Mouse (Mus musculus): Measurements from ENCODE around the gene Pign. TPM values are rescaled to one million over a fixed set of nuclear protein-coding genes. Genes with fewer than 3 reads are reported as not detected.

The Pign gene
- polyA plus RNA-seq, 1 experiment from 2014 or later: 4.8 TPM

DNA sequence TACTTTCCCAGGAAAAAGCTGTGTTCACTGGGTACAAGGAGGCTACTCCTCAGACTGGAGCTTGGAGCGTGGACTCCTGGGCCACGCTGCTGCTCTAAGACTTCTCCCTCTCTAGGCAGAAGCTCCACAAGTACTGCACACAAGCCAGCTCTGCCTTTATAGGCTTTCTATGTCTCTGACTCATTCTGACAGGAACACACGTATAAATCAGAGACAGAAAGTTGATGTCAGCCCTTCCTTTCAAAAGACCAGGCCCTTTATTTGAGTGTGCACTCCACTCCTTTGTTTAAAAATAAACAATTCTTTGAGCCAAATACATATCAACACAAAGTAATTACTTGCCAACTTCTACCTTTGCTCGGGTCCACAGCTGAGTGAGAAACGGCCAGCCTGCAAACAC, 74.8 kb downstream of the Pign start:
- 77% methylated on average over 5 of the region's 5 CpGs for WGBS (ENCODE audit: insufficient replicate concordance)

DNA sequence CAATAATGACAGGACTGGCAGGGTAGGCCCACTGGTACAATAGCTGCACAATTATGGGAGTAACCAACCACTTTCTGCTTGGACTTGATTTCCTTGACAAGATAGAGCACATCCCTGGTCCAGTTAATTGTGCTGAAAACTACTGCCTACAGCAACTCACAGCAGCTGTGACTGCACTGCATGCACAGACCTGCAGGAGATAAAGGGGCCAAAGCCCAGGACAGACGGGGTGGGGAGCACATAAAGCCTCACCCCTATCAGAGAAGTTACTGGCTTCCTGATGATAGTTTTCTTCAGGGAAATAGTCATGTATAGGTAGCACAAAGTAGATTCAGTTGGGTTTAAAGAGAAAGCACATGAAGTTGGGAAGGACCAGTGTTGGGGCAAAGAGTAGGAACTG, 80.7 kb downstream of the Pign start:
- Histone ChIP-seq H3K27me3 (ENCODE audit: control insufficient read depth, insufficient read depth, low read depth, low read length) (no peaks in the 10 kb centered on the region), H3K9me3 (replicated peaks; ENCODE audit: control insufficient read depth, low read length) (no peaks in the 10 kb centered on the region), H3K4me1 (ENCODE audit: control insufficient read depth, low read depth, low read length) (no peaks in the 10 kb centered on the region), H3K27ac (ENCODE audit: low read length) (no peak overlapping the region), H3K9ac (ENCODE audit: low read depth, low read length) (no peak overlapping the region), H3K4me3 (ENCODE audit: low read depth, low read length) (no peak overlapping the region), H3K4me2 (ENCODE audit: low read depth, low read length) (no peak overlapping the region), H3K36me3 (ENCODE audit: control insufficient read depth, insufficient read depth) (peaks cover 6% of the 10 kb centered on the region)
- WGBS (ENCODE audit: insufficient replicate concordance): 19% methylated on average over 1 of the region's 1 CpGs
- ATAC-seq (ENCODE audit: low read depth): no peak

More for the DNA sequence above, 74.8 kb downstream of the Pign start:
- no peak overlapping the region for H3K4me3 ChIP-seq (ENCODE audit: low read depth, low read length)
- no peak for ATAC-seq (ENCODE audit: low read depth)
- H3K4me2 ChIP-seq (ENCODE audit: low read depth, low read length): no peak overlapping the region
- H3K36me3 ChIP-seq (ENCODE audit: control insufficient read depth, insufficient read depth): peaks cover 2% of the 10 kb centered on the region; the same call in 1 of the 2 replicates
- H3K9ac ChIP-seq (ENCODE audit: low read depth, low read length): no peak overlapping the region
- H3K9me3 ChIP-seq (replicated peaks; ENCODE audit: control insufficient read depth, low read length): no peaks in the 10 kb centered on the region
- H3K4me1 ChIP-seq (ENCODE audit: control insufficient read depth, low read depth, low read length): no peaks in the 10 kb centered on the region
- H3K27ac ChIP-seq (ENCODE audit: low read length): no peak overlapping the region
- no peaks in the 10 kb centered on the region for H3K27me3 ChIP-seq (ENCODE audit: control insufficient read depth, insufficient read depth, low read depth, low read length)

DNA sequence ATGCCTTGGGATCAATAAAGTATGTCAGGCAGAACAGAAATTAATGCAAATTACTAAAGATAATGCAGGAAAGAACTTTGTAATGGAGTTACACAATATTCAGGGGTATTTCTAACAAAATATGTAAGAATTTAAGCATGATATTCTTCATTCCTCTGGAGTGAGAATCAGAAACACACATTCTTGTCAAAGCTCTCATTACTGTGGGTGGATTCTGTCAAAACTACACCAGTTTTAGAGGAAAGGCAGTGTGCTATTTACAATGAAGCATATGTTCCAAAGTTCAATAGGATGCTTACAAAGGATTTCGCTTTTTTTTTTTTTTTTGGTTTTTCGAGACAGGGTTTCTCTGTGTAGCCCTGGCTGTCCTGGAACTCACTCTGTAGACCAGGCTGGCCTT, 82.6 kb downstream of the Pign start:
- H3K36me3 ChIP-seq (ENCODE audit: control insufficient read depth, insufficient read depth): peaks cover 6% of the 10 kb centered on the region
- no peaks in the 10 kb centered on the region for H3K27me3 ChIP-seq (ENCODE audit: control insufficient read depth, insufficient read depth, low read depth, low read length)
- no peak overlapping the region for H3K4me3 ChIP-seq (ENCODE audit: low read depth, low read length)
- no peak overlapping the region for H3K4me2 ChIP-seq (ENCODE audit: low read depth, low read length)
- H3K4me1 ChIP-seq (ENCODE audit: control insufficient read depth, low read depth, low read length): no peaks in the 10 kb centered on the region
- WGBS (ENCODE audit: insufficient replicate concordance): 71% methylated on average over 2 of the region's 2 CpGs
- no peak for ATAC-seq (ENCODE audit: low read depth)
- H3K27ac ChIP-seq (ENCODE audit: low read length): no peak overlapping the region
- no peaks in the 10 kb centered on the region for H3K9me3 ChIP-seq (replicated peaks; ENCODE audit: control insufficient read depth, low read length)
- H3K9ac ChIP-seq (ENCODE audit: low read depth, low read length): no peak overlapping the region

DNA sequence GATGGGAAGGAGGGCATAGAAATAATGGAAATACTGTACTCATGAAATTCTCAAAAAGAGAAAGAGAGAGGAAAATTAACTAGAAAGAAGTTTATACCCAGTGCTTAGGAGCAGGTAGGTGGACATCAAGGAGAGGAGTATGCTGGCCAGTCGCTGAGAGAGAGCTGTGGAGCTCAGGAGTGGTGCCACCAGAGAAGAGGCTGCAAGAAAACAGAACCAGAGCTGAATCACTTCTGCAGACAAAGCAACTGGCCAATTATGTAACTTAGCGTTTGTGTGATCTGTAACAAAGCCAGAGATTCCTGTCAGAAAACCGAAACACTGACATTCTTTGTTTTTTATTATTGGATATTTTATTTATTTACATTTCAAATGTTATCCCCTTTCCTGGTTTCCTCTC, 97.4 kb downstream of the Pign start:
- Histone ChIP-seq H3K27ac (ENCODE audit: low read length) (no peak overlapping the region), H3K9ac (ENCODE audit: low read depth, low read length) (no peak overlapping the region), H3K27me3 (ENCODE audit: control insufficient read depth, insufficient read depth, low read depth, low read length) (no peaks in the 10 kb centered on the region), H3K4me2 (ENCODE audit: low read depth, low read length) (no peak overlapping the region), H3K4me1 (ENCODE audit: control insufficient read depth, low read depth, low read length) (no peaks in the 10 kb centered on the region), H3K9me3 (replicated peaks; ENCODE audit: control insufficient read depth, low read length) (no peaks in the 10 kb centered on the region), H3K4me3 (ENCODE audit: low read depth, low read length) (no peak overlapping the region), H3K36me3 (ENCODE audit: control insufficient read depth, insufficient read depth) (no peaks in the 10 kb centered on the region)
- ATAC-seq (ENCODE audit: low read depth): no peak
- WGBS (ENCODE audit: insufficient replicate concordance): 70% methylated on average over 3 of the region's 3 CpGs

DNA sequence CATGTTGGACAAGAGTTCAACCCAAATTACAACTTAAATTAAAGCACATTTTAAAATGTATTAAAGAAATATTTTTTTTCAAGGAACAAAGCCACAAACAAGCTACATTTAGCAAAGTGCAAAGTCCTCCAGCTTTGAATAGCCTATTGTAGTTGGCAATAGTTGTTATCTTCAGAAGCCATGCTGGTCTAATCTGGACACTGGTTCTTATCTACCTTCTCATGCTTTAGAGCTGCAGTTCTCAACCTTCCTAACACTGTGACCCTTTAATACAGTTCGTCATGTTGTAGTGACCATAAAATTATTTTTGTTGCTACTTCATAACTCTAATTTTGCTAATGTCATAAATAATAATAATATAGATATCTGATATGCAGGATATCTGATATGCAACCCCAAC, 99.2 kb downstream of the Pign start:
- Histone ChIP-seq H3K9ac (ENCODE audit: low read depth, low read length) (no peak overlapping the region), H3K9me3 (replicated peaks; ENCODE audit: control insufficient read depth, low read length) (no peaks in the 10 kb centered on the region), H3K36me3 (ENCODE audit: control insufficient read depth, insufficient read depth) (no peaks in the 10 kb centered on the region), H3K27ac (ENCODE audit: low read length) (no peak overlapping the region), H3K4me2 (ENCODE audit: low read depth, low read length) (no peak overlapping the region), H3K4me1 (ENCODE audit: control insufficient read depth, low read depth, low read length) (no peaks in the 10 kb centered on the region), H3K27me3 (ENCODE audit: control insufficient read depth, insufficient read depth, low read depth, low read length) (no peaks in the 10 kb centered on the region), H3K4me3 (ENCODE audit: low read depth, low read length) (no peak overlapping the region)
- WGBS (ENCODE audit: insufficient replicate concordance): 28% methylated on average over 1 of the region's 1 CpGs
- peak; percentile 61; the same call in 1 of the 2 replicates for ATAC-seq (ENCODE audit: low read depth)

DNA sequence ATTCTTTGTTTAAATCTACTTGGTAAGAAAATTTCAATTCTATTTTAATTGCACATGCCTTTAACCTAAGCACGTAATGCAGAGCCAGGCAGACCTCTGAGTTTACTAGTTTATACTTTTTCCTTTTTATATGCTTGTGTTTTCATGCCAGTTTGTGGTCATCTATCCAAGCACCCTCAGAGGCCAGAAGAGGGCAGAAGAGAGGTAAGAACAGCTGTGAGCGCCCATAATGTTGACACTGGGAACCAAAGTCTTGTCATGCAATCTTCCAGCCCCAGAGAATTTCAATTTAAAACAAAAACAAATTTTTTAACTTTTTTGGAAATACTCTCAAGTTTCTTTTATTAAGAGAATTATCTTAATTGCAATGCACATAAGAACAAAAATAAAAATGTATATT, 99.7 kb downstream of the Pign start:
- no peaks in the 10 kb centered on the region for H3K36me3 ChIP-seq (ENCODE audit: control insufficient read depth, insufficient read depth)
- H3K27me3 ChIP-seq (ENCODE audit: control insufficient read depth, insufficient read depth, low read depth, low read length): no peaks in the 10 kb centered on the region
- H3K4me3 ChIP-seq (ENCODE audit: low read depth, low read length): no peak overlapping the region
- ATAC-seq (ENCODE audit: low read depth): no peak
- H3K4me1 ChIP-seq (ENCODE audit: control insufficient read depth, low read depth, low read length): no peaks in the 10 kb centered on the region
- H3K9me3 ChIP-seq (replicated peaks; ENCODE audit: control insufficient read depth, low read length): no peaks in the 10 kb centered on the region
- H3K9ac ChIP-seq (ENCODE audit: low read depth, low read length): no peak overlapping the region
- 74% methylated on average over 2 of the region's 2 CpGs for WGBS (ENCODE audit: insufficient replicate concordance)
- H3K4me2 ChIP-seq (ENCODE audit: low read depth, low read length): no peak overlapping the region
- H3K27ac ChIP-seq (ENCODE audit: low read length): no peak overlapping the region

DNA sequence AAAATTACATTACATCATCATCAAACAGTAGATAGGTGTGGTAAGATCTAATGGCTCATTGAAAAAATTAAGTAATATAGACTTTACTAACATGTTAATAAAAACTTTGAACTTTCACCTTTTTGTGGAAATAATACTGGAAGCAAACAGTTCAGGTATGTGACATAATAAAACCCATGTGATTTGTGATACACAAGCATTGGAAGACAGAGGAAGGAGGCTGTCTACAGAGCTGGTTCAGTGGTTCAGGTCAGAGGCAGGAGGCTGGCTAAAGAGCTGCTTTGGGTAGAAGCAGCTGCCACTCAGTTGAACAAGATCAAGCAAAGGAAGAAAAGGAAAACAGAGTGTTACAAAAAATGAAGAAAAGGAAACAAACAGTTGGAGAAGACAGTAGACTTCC, 107.4 kb downstream of the Pign start:
- Histone ChIP-seq H3K9me3 (replicated peaks; ENCODE audit: control insufficient read depth, low read length) (no peaks in the 10 kb centered on the region), H3K27ac (ENCODE audit: low read length) (no peak overlapping the region), H3K36me3 (ENCODE audit: control insufficient read depth, insufficient read depth) (no peaks in the 10 kb centered on the region), H3K4me1 (ENCODE audit: control insufficient read depth, low read depth, low read length) (no peaks in the 10 kb centered on the region), H3K27me3 (ENCODE audit: control insufficient read depth, insufficient read depth, low read depth, low read length) (no peaks in the 10 kb centered on the region), H3K4me3 (ENCODE audit: low read depth, low read length) (no peak overlapping the region), H3K4me2 (ENCODE audit: low read depth, low read length) (no peak overlapping the region), H3K9ac (ENCODE audit: low read depth, low read length) (no peak overlapping the region)
- ATAC-seq (ENCODE audit: low read depth): no peak

DNA sequence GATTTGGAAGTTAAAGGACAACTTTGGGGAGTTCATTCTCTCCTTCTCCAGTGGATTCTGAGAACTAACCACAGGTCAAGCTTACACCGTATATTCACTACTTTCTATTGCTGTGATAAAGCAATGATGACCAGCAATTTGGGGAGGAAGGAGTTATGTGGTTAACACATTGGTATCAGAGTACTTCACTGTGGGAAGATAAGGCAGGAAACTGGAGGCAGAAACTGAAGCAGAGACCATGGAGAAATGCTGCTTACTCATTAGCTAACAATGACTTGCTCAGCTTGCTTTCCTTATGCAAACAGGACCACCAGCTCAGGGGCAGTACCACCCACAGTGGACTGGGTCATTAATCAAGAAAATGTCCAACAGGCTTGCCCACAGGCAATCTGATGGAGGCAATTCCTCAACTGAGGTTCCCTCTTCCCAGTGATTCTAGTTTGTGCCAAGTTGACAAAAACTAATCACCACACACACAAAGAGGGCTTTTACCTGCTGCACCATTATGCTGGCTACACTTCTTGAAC, 108.2 kb downstream of the Pign start:
- Histone ChIP-seq H3K36me3 (ENCODE audit: control insufficient read depth, insufficient read depth) (no peaks in the 10 kb centered on the region), H3K4me1 (ENCODE audit: control insufficient read depth, low read depth, low read length) (no peaks in the 10 kb centered on the region), H3K27ac (ENCODE audit: low read length) (no peak overlapping the region), H3K27me3 (ENCODE audit: control insufficient read depth, insufficient read depth, low read depth, low read length) (no peaks in the 10 kb centered on the region), H3K4me2 (ENCODE audit: low read depth, low read length) (no peak overlapping the region), H3K9me3 (replicated peaks; ENCODE audit: control insufficient read depth, low read length) (no peaks in the 10 kb centered on the region), H3K4me3 (ENCODE audit: low read depth, low read length) (no peak overlapping the region), H3K9ac (ENCODE audit: low read depth, low read length) (no peak overlapping the region)
- WGBS (ENCODE audit: insufficient replicate concordance): 20% methylated on average over 1 of the region's 1 CpGs
- ATAC-seq (ENCODE audit: low read depth): no peak

DNA sequence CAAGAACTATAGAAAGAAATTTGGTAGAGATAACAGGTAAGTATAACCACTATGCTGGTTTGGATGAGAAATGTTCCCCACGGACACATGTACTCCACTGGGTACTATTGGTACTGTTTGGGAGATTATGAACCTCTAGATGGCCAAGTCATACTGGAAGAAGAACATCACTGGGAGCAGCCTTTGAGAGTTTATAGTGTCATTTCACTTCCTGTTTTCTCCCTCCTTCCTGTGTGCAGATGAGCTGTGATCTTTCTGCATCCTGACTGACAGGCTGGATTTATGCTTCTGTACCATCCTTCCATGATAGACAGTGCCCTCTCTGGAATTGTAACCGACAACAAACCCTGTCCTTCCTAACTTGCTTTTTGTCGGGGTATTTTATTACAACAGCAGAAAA, 110.3 kb downstream of the Pign start:
- ATAC-seq (ENCODE audit: low read depth): no peak
- WGBS (ENCODE audit: insufficient replicate concordance): 73% methylated on average over 3 of the region's 3 CpGs

DNA sequence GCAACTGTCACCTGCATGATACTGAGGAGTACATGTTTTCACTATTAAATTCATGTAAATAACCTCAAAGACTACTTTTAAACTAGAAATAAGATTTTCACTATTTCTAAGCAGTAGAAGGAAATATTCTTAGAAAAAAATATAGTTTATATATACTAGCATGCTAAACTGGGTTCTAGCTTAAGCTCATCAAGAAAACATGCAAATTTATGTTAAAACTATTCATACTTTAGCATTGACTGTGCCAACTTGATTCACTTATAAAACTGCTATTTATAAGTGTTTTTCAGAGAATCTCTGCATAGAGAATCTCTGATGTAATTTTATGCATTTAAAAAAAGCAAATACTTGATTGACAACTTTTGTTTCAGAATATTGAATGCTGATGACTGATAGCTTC, 113.3 kb downstream of the Pign start:
- H3K9ac ChIP-seq (ENCODE audit: low read depth, low read length): no peak overlapping the region
- H3K27ac ChIP-seq (ENCODE audit: low read length): no peak overlapping the region
- H3K27me3 ChIP-seq (ENCODE audit: control insufficient read depth, insufficient read depth, low read depth, low read length): no peaks in the 10 kb centered on the region
- no peaks in the 10 kb centered on the region for H3K36me3 ChIP-seq (ENCODE audit: control insufficient read depth, insufficient read depth)
- H3K4me3 ChIP-seq (ENCODE audit: low read depth, low read length): no peak overlapping the region
- no peak for ATAC-seq (ENCODE audit: low read depth)
- no peaks in the 10 kb centered on the region for H3K4me1 ChIP-seq (ENCODE audit: control insufficient read depth, low read depth, low read length)
- no peaks in the 10 kb centered on the region for H3K9me3 ChIP-seq (replicated peaks; ENCODE audit: control insufficient read depth, low read length)
- no peak overlapping the region for H3K4me2 ChIP-seq (ENCODE audit: low read depth, low read length)

More for the DNA sequence above, 110.3 kb downstream of the Pign start:
- Histone ChIP-seq H3K27ac (ENCODE audit: low read length) (no peak overlapping the region), H3K4me3 (ENCODE audit: low read depth, low read length) (no peak overlapping the region), H3K27me3 (ENCODE audit: control insufficient read depth, insufficient read depth, low read depth, low read length) (no peaks in the 10 kb centered on the region), H3K4me2 (ENCODE audit: low read depth, low read length) (no peak overlapping the region), H3K9me3 (replicated peaks; ENCODE audit: control insufficient read depth, low read length) (no peaks in the 10 kb centered on the region), H3K36me3 (ENCODE audit: control insufficient read depth, insufficient read depth) (no peaks in the 10 kb centered on the region), H3K9ac (ENCODE audit: low read depth, low read length) (no peak overlapping the region), H3K4me1 (ENCODE audit: control insufficient read depth, low read depth, low read length) (no peaks in the 10 kb centered on the region)

Measured in liver, embryonic 16.5 days (tissue).